Mouse (Mus musculus) neural tube, embryonic 14.5 days (tissue): ENCODE measurements around the gene Fank1. TPM values are rescaled to one million over a fixed set of nuclear protein-coding genes. Genes with fewer than 3 reads are reported as not detected.

Source experiments
- ATAC-seq: fragments of 200-750 bp; cut with Nextera tagmentation; 2 replicates; pipeline ENCODE4 v1.8.0; 2017; ENCODE audit warnings: low read depth, mild to moderate bottlenecking, moderate TSS enrichment, moderate library complexity
- H3K27ac ChIP-seq: fragments of 300-500 bp; sonication (generic); 2 replicates; pipeline ENCODE4 v1.5.1; 2014; ENCODE audit warnings: low read depth, mild to moderate bottlenecking, control low read depth, low read length, moderate library complexity, mixed read lengths
- H3K27me3 ChIP-seq: fragments of 300-500 bp; sonication (generic); 2 replicates; pipeline ENCODE4 v1.6.1; 2014; ENCODE audit warnings: low read length; ENCODE audit not compliant: control insufficient read depth, insufficient read depth
- H3K36me3 ChIP-seq: fragments of 300-500 bp; sonication (generic); 2 replicates; pipeline ENCODE4 v1.6.1; 2014; ENCODE audit warnings: low read length, mixed read lengths; ENCODE audit not compliant: control insufficient read depth, insufficient read depth
- H3K4me1 ChIP-seq: fragments of 300-500 bp; sonication (generic); 2 replicates; pipeline ENCODE4 v1.6.1; 2014; ENCODE audit warnings: low read length; ENCODE audit not compliant: control insufficient read depth, insufficient read depth
- H3K4me2 ChIP-seq: fragments of 300-500 bp; sonication (generic); 2 replicates; pipeline ENCODE4 v1.6.1; 2014; ENCODE audit warnings: mild to moderate bottlenecking, low read depth, low read length, control low read depth
- H3K4me3 ChIP-seq: fragments of 300-500 bp; sonication (generic); 2 replicates; pipeline ENCODE4 v1.5.1; 2014; ENCODE audit warnings: low read depth, low read length, control low read depth, mixed read lengths
- H3K9ac ChIP-seq: fragments of 300-500 bp; sonication (generic); replicated peaks from 2 replicates; pipeline ENCODE4 v1.6.1; 2014; ENCODE audit warnings: low read depth, mild to moderate bottlenecking, control low read depth, low read length, mixed read lengths
- H3K9me3 ChIP-seq: fragments of 300-500 bp; sonication (generic); 2 replicates; pipeline ENCODE4 v1.6.1; 2016; ENCODE audit warnings: low read length; ENCODE audit not compliant: control insufficient read depth
- WGBS: fragments of 180-500 bp; shearing (Covaris S2); extraction: QIAGEN DNeasy Blood & Tissue Kit; methylation state at CpG from one replicate; pipeline ENCODE4 v1.1.7; 2014; 5-methylcytosine and 5-hydroxymethylcytosine counted together
- polyA plus RNA-seq: library from polyadenylated mRNA; unstranded; fragments of >200 nt; fragmentation: Nextera tagmentation; extraction: Ambion mirVana; gene quantifications from 2 replicates; pipeline ENCODE4 v1.2.1, GENCODE M21; 2014

Gene Fank1
- polyA plus RNA-seq, 1 experiment from 2014 or later, result 3.7 TPM

GRCm38 (mm10) chr7:133762696-133763095, 14.0 kb upstream of the Fank1 start:
- Histone ChIP-seq H3K36me3 (no peaks in the 10 kb centered on the region), H3K4me1 (no peaks in the 10 kb centered on the region; the same call in 1 of the 2 replicates), H3K27ac (no peak overlapping the region), H3K9ac (no peak overlapping the region), H3K4me2 (no peak overlapping the region), H3K27me3 (no peaks in the 10 kb centered on the region), H3K4me3 (no peak overlapping the region), H3K9me3 (no peaks in the 10 kb centered on the region)
- WGBS, result 87% methylated on average over 6 of the region's 6 CpGs
- no peak for ATAC-seq

- ATAC-seq, result no peak
- H3K9me3 ChIP-seq, result no peaks in the 10 kb centered on the region
- no peak overlapping the region for H3K27ac ChIP-seq
- no peak overlapping the region for H3K9ac ChIP-seq
- H3K36me3 ChIP-seq, result no peaks in the 10 kb centered on the region
- 0 out of 2 replicates have a peak, but pooled peaks cover 4% of the 10 kb centered on the region for H3K4me1 ChIP-seq
- no peaks in the 10 kb centered on the region for H3K27me3 ChIP-seq
- no peak overlapping the region for H3K4me2 ChIP-seq
- H3K4me3 ChIP-seq, result no peak overlapping the region
- WGBS, result 76% methylated on average over 2 of the region's 2 CpGs
Observed at GRCm38 (mm10) chr7:133764425-133764824, 12.2 kb upstream of the Fank1 start.

GRCm38 (mm10) chr7:133765240-133765848, 11.3 kb upstream of the Fank1 start:
- Histone ChIP-seq H3K4me2 (no peak overlapping the region), H3K4me1 (0 out of 2 replicates have a peak, but pooled peaks cover 4% of the 10 kb centered on the region), H3K9ac (no peak overlapping the region), H3K27ac (peak overlapping the region; percentile 61), H3K36me3 (no peaks in the 10 kb centered on the region), H3K9me3 (no peaks in the 10 kb centered on the region), H3K27me3 (no peaks in the 10 kb centered on the region), H3K4me3 (no peak overlapping the region)
- peak; percentile 39; the same call in 1 of the 2 replicates for ATAC-seq
- WGBS, result 68% methylated on average over 10 of the region's 10 CpGs

- Histone ChIP-seq H3K9me3 (no peaks in the 10 kb centered on the region), H3K9ac (no peak overlapping the region), H3K27ac (no peak overlapping the region), H3K4me1 (0 out of 2 replicates have a peak, but pooled peaks cover 4% of the 10 kb centered on the region), H3K4me2 (no peak overlapping the region), H3K27me3 (no peaks in the 10 kb centered on the region), H3K36me3 (no peaks in the 10 kb centered on the region), H3K4me3 (no peak overlapping the region)
- peak; percentile 84 for ATAC-seq
- 55% methylated on average over 13 of the region's 13 CpGs for WGBS
Observed at GRCm38 (mm10) chr7:133765849-133766243, 10.8 kb upstream of the Fank1 start.

GRCm38 (mm10) chr7:133768027-133768426, 8.6 kb upstream of the Fank1 start:
- Histone ChIP-seq H3K27me3 (no peaks in the 10 kb centered on the region), H3K9ac (no peak overlapping the region), H3K36me3 (no peaks in the 10 kb centered on the region), H3K4me1 (0 out of 2 replicates have a peak, but pooled peaks cover 4% of the 10 kb centered on the region), H3K27ac (no peak overlapping the region), H3K9me3 (no peaks in the 10 kb centered on the region), H3K4me3 (no peak overlapping the region), H3K4me2 (no peak overlapping the region)
- ATAC-seq, result no peak
- WGBS, result 77% methylated on average over 4 of the region's 4 CpGs

GRCm38 (mm10) chr7:133768517-133768916, 8.1 kb upstream of the Fank1 start:
- H3K27ac ChIP-seq, result no peak overlapping the region
- H3K9ac ChIP-seq, result no peak overlapping the region
- 55% methylated on average over 5 of the region's 5 CpGs for WGBS
- H3K36me3 ChIP-seq, result no peaks in the 10 kb centered on the region
- H3K9me3 ChIP-seq, result no peaks in the 10 kb centered on the region
- ATAC-seq, result no peak
- 0 out of 2 replicates have a peak, but pooled peaks cover 4% of the 10 kb centered on the region for H3K4me1 ChIP-seq
- no peak overlapping the region for H3K4me2 ChIP-seq
- H3K27me3 ChIP-seq, result no peaks in the 10 kb centered on the region
- no peak overlapping the region for H3K4me3 ChIP-seq

GRCm38 (mm10) chr7:133775179-133775578, 1.5 kb upstream of the Fank1 start:
- H3K4me1 ChIP-seq, result peaks cover 11% of the 10 kb centered on the region
- ATAC-seq, result no peak
- no peaks in the 10 kb centered on the region for H3K36me3 ChIP-seq
- no peaks in the 10 kb centered on the region for H3K9me3 ChIP-seq
- peak overlapping the region; percentile 85 for H3K4me2 ChIP-seq
- peak overlapping the region; percentile 77; the same call in 1 of the 2 replicates for H3K4me3 ChIP-seq
- H3K27ac ChIP-seq, result no peak overlapping the region
- H3K9ac ChIP-seq, result no peak overlapping the region
- no peaks in the 10 kb centered on the region for H3K27me3 ChIP-seq
- WGBS, result 34% methylated on average over 5 of the region's 5 CpGs

GRCm38 (mm10) chr7:133775796-133776625, 650 bp upstream of the Fank1 start:
- Histone ChIP-seq H3K27me3 (no peaks in the 10 kb centered on the region), H3K9ac (peak overlapping the region; percentile 76), H3K4me2 (peak overlapping the region; percentile 85), H3K27ac (no peak overlapping the region), H3K9me3 (no peaks in the 10 kb centered on the region), H3K36me3 (no peaks in the 10 kb centered on the region), H3K4me1 (peaks cover 11% of the 10 kb centered on the region), H3K4me3 (peak overlapping the region; percentile 77)
- 2% methylated on average over 38 of the region's 38 CpGs for WGBS
- peak; percentile 59 for ATAC-seq

GRCm38 (mm10) chr7:133781583-133781982, 4.9 kb downstream of the Fank1 start:
- ATAC-seq, result no peak
- Histone ChIP-seq H3K4me2 (no peak overlapping the region), H3K4me1 (no peaks in the 10 kb centered on the region), H3K27me3 (no peaks in the 10 kb centered on the region), H3K4me3 (no peak overlapping the region), H3K27ac (no peak overlapping the region), H3K9me3 (no peaks in the 10 kb centered on the region), H3K9ac (no peak overlapping the region), H3K36me3 (no peaks in the 10 kb centered on the region)
- WGBS, result 70% methylated on average over 6 of the region's 6 CpGs
